Mouse (Mus musculus) granulocyte monocyte progenitor cell, adult 5-6 weeks (primary cell): ENCODE results near the gene Olfr99. TPM values are rescaled to one million over a fixed set of nuclear protein-coding genes. Genes with fewer than 3 reads are reported as not detected.
"Not testable (repeated sequence)": the region's sequence is repeated elsewhere in the genome, so short reads cannot be mapped to it uniquely, and the experiment has no call there.

Experiments used
- ATAC-seq: replicated peaks from 2 replicates; pipeline ENCODE4 v1.8.0; 2016; ENCODE audit warnings: mild to moderate bottlenecking, moderate TSS enrichment, inconsistent platforms; ENCODE audit not compliant: poor library complexity, severe bottlenecking
- total RNA-seq, 2 experiments: library from RNA; stranded (forward) in 1 of 2; stranded (reverse) in 1 of 2; fragments of 200-712, 200-1000 nt in 1 of 2; fragments of >200 nt in 1 of 2; fragmentation: Nextera tagmentation in 1 of 2; gene quantifications; 2 replicates each; pipeline ENCODE4 v1.2.3; 2014 to 2017

Gene Olfr99
- not detected in 2 replicates for total RNA-seq (2014; fragmentation: Nextera tagmentation)
- total RNA-seq (2017) = not detected in 2 replicates

DNA sequence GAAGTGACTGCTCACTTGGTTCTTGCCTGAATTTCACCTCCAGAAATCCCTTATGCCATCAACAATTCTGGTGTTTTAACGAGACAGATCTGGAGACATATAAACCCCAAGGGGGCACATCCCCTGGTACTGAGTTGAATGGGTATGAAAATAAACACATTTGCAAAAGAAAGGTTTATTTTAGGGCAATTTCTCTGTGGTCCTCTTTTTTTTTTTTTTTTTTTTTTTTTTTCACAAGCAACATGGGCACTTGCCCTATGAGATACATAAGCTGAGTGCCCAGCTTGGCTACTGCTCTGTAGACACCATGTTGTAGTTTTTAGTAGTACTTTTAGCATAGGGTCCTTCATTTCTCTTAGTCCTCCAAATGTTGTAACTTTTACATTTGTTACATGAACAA, at the start of gene Olfr99:
Gene Olfr99 (minus strand): TSS at position 101 of the 400 bp plus-strand sequence.
- no peak for ATAC-seq

DNA sequence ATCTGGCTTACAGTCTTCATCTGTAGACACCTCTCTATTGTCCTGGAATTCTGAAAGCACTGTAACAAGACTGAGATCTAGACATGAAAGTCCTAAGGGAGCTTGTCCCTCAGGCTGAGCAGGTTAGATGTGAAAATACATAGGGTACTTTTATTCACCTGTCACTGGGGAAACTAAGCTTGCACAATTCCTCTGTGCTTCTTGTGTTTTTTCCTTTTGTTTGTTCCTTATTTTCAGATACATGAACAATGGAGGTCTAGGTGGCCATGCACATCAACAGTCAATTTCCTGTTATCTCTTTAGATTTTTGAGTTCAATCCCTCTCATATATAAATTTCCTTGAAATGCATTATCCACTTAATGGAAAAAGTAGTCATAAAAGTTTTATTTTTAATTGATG, 33.7 kb upstream of the Olfr99 start, which contains the start of gene Olfr102:
Gene Olfr102 (minus strand): TSS at position 101 of the 400 bp plus-strand sequence.
- ATAC-seq = no peak

DNA sequence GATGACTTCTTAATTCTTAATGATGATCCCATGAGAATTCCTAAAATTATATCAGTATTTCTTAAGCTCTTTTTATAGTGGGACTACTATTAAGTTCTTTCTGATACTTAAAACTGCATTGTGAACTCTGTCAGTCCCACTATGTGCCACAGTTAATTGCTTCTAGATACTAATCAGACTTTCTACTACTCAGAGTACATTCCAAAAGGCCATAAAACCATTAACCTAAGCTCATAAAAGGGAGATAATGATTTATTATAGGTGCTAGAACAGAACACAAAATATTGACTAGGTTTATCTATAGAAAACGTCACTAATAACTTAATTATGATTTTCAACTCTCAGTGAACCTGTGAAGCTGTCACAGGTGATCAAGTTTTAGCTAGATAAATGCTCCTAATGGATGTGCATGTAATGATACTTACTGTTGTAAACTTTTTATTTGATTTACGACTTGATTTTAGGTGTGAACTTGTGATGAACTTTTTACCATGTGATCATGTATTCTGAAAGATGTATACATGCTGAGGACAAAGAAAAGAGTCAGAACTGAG, 27.0 kb upstream of the Olfr99 start:
- ATAC-seq = no peak

DNA sequence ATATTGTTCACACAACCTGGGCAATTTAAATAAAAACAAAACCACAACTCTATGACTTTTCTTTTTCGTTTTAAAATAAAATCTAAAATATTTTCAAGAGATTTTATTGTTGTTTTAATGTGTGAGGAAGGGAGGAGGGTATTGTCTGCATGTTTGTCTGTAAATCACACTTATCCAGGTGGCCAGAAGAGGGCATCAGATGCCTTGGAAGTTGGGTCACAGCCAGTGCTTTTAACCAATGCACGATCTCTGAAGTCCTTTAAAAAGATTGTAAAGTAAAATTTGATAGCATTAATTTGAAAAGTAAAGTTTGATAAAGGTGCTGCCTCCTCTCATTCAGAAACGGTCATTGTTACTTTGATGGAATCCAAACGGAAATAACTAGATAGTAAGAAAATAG, 25.2 kb upstream of the Olfr99 start:
- ATAC-seq = no peak

- ATAC-seq = no peak
Measured at GRCm38 (mm10) chr17:37304213-37304612, 21.0 kb upstream of the Olfr99 start, which contains the start of gene Olfr101. TSS of gene Olfr101 (minus strand) at chr17:37304313.

- no peak for ATAC-seq
Measured at GRCm38 (mm10) chr17:37280331-37280730, 2.9 kb downstream of the Olfr99 start.

DNA sequence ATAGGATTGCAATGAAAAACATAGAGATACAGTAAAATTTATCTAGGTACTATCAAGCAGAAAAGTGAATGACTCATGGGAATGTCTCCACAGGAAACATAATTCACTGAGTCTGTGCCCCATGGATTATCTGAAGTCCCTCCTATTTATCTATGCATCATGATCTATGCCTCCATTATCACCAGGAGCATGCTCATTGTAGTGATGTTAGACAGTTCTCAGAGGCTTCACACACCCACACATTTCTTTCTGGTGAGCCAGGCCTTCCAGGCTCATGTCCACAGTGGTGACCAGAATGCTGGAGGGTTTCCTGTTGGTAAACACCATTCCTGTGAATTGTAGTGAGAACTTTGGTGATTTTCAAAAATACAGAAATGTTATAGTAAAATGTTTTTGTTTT, 6.7 kb downstream of the Olfr99 start:
- ATAC-seq = no peak

GRCm38 (mm10) chr17:37275626-37276248, 7.5 kb downstream of the Olfr99 start:
- ATAC-seq = no peak

DNA sequence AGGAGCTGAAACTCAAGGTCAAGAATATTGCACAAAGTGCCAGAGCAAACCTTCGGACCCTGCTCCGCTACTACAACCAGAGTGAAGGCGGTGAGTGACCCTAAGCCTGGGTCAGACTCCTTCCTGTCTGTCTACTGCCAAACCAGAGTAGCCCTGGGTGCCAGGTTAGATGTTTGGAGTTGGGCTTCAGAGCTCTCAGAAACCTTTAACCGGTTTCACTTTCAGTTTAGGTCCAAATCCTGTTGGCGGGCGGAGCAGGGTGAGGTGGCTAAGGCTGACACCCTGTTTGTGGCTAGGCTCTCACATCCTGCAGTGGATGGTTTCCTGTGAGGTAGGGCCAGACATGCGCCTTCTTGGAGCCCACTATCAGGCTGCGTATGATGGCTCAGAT, 12.6 kb downstream of the Olfr99 start:
- peak; percentile 88 for ATAC-seq

DNA sequence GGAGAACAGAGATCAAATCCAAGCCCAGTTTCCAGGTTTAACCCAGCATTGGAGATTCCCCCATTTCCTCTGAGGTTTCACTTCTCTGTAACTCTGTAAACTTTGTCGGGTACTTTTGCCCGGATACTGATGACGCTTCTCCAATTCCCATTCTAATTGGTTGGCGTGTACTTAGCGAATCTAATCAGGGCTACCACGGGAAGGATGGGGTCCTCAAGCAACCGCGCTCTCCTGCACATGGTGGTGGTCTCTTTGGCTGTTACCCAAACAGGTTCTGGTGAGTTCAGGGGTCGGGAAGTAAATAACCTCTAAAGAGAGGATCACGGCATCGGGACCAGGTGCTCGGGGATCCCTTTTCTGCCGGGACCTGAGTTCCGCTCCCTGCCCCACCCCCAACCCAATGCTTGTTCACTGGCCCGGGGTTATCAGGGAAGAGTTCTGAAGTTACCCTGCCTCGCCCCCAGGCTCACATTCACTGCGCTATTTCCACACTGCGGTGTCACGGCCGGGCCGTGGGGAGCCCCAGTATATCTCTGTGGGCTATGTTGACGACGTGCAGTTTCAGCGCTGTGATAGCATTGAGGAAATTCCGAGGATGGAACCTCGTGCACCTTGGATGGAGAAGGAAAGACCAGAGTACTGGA, 13.1 kb downstream of the Olfr99 start, which contains the start of gene H2-M3:
Gene H2-M3 (plus strand): TSS at position 163 of the 644 bp plus-strand sequence.
- peak; percentile 87 for ATAC-seq

- ATAC-seq = no peak
Measured at GRCm38 (mm10) chr17:37263626-37264025, 19.6 kb downstream of the Olfr99 start, which contains the start of gene Olfr98. TSS of gene Olfr98 (minus strand) at chr17:37263749.

- ATAC-seq = peak; percentile 68
Measured at GRCm38 (mm10) chr17:37250544-37250943, 32.7 kb downstream of the Olfr99 start.

DNA sequence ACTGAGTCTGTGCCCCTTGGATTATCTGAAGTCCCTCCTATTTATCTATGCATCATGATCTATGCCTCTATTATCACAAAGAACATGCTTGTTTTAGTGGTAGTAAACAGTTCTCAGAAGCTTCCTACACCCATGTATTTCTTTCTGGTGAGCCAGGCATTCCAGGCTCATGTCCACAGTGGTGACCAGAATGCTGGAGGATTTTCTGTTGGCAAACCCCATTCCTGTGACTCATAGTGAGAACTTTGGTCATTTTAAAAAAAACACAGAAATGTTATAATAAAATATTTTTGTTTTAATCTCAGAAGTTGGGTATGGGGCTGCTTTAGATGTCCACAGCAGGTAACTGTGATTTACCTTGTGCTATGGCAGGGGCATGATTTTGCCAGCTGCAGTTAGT, 33.8 kb downstream of the Olfr99 start:
- no peak for ATAC-seq

GRCm38 (mm10) chr17:37246715-37247114, 36.5 kb downstream of the Olfr99 start:
- peak; percentile 96 for ATAC-seq

- ATAC-seq = no peak
Measured at GRCm38 (mm10) chr17:37242198-37242597, 41.1 kb downstream of the Olfr99 start.

DNA sequence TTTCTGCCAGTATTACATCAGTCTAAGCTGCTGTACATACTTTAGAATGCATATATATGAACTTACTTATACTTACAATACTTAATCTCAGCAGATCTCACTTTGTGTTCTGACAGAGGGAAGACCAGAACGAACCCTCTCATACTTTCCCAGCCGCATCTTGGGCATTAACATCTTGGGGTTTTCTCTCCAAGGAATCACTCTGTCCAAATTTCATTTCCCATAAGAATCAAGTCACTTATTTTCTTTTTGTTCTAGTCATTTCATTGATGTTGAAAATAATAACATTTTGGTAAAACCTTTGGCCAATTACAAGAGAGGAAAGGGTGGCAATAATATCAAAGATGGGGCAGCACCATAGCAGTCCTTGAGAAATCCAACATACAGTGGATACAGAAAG, 46.0 kb downstream of the Olfr99 start, which contains the start of gene Olfr97:
Gene Olfr97 (minus strand): TSS at position 101 of the 400 bp plus-strand sequence.
- ATAC-seq = not testable (repeated sequence)

Other genes starting within 250 kb of the Olfr99 start
- gene Gabbr1, start 237.5 kb downstream of the Olfr99 start, total RNA-seq (2014; fragmentation: Nextera tagmentation) = 1.3 and 2.0 TPM in 2 replicates
- gene Gabbr1, start 237.5 kb downstream of the Olfr99 start, total RNA-seq (2017) = 0.57 and 1.7 TPM in 2 replicates
- gene Olfr90, start 195.0 kb downstream of the Olfr99 start, total RNA-seq (2014; fragmentation: Nextera tagmentation) = not detected in 2 replicates
- not detected in 2 replicates for gene Olfr90, start 195.0 kb downstream of the Olfr99 start, total RNA-seq (2017)
- gene Olfr91, start 185.2 kb downstream of the Olfr99 start, total RNA-seq (2014; fragmentation: Nextera tagmentation) = not detected in 2 replicates
- gene Olfr91, start 185.2 kb downstream of the Olfr99 start, total RNA-seq (2017) = not detected in 2 replicates
- not detected in 2 replicates for gene Olfr92, start 163.4 kb downstream of the Olfr99 start, total RNA-seq (2014; fragmentation: Nextera tagmentation)
- gene Olfr92, start 163.4 kb downstream of the Olfr99 start, total RNA-seq (2017) = not detected in 2 replicates
- gene Olfr93, start 122.0 kb downstream of the Olfr99 start, total RNA-seq (2014; fragmentation: Nextera tagmentation) = not detected in 2 replicates
- gene Olfr93, start 122.0 kb downstream of the Olfr99 start, total RNA-seq (2017) = not detected in 2 replicates
- not detected in 2 replicates for gene Ubd, start 89.6 kb downstream of the Olfr99 start, total RNA-seq (2014; fragmentation: Nextera tagmentation)
- gene Ubd, start 89.6 kb downstream of the Olfr99 start, total RNA-seq (2017) = not detected in 2 replicates
- gene Olfr94, start 82.5 kb downstream of the Olfr99 start, total RNA-seq (2014; fragmentation: Nextera tagmentation) = not detected in 2 replicates
- gene Olfr94, start 82.5 kb downstream of the Olfr99 start, total RNA-seq (2017) = not detected in 2 replicates
- not detected in 2 replicates for gene Olfr95, start 70.3 kb downstream of the Olfr99 start, total RNA-seq (2014; fragmentation: Nextera tagmentation)
- not detected in 2 replicates for gene Olfr95, start 70.3 kb downstream of the Olfr99 start, total RNA-seq (2017)
- not detected in 2 replicates for gene Olfr96, start 63.3 kb downstream of the Olfr99 start, total RNA-seq (2014; fragmentation: Nextera tagmentation)
- not detected in 2 replicates for gene Olfr96, start 63.3 kb downstream of the Olfr99 start, total RNA-seq (2017)
- gene Olfr97, start 46.1 kb downstream of the Olfr99 start, total RNA-seq (2014; fragmentation: Nextera tagmentation) = not detected in 2 replicates
- gene Olfr97, start 46.1 kb downstream of the Olfr99 start, total RNA-seq (2017) = not detected in 2 replicates
- not detected in 2 replicates for gene Olfr98, start 19.7 kb downstream of the Olfr99 start, total RNA-seq (2014; fragmentation: Nextera tagmentation)
- gene Olfr98, start 19.7 kb downstream of the Olfr99 start, total RNA-seq (2017) = not detected in 2 replicates
- 7.3 and 9.4 TPM in 2 replicates for gene H2-M3, start 13.2 kb downstream of the Olfr99 start, total RNA-seq (2014; fragmentation: Nextera tagmentation)
- gene H2-M3, start 13.2 kb downstream of the Olfr99 start, total RNA-seq (2017) = 16.9 and 23.6 TPM in 2 replicates
- gene Olfr101, start 20.9 kb upstream of the Olfr99 start, total RNA-seq (2014; fragmentation: Nextera tagmentation) = not detected in 2 replicates
- not detected in 2 replicates for gene Olfr101, start 20.9 kb upstream of the Olfr99 start, total RNA-seq (2017)
- not detected in 2 replicates for gene Olfr102, start 33.6 kb upstream of the Olfr99 start, total RNA-seq (2014; fragmentation: Nextera tagmentation)
- not detected in 2 replicates for gene Olfr102, start 33.6 kb upstream of the Olfr99 start, total RNA-seq (2017)
- not detected in 2 replicates for gene Olfr103, start 56.2 kb upstream of the Olfr99 start, total RNA-seq (2014; fragmentation: Nextera tagmentation)
- gene Olfr103, start 56.2 kb upstream of the Olfr99 start, total RNA-seq (2017) = not detected in 2 replicates
- gene Olfr104-ps, start 76.1 kb upstream of the Olfr99 start, total RNA-seq (2014; fragmentation: Nextera tagmentation) = not detected in 2 replicates
- not detected in 2 replicates for gene Olfr104-ps, start 76.1 kb upstream of the Olfr99 start, total RNA-seq (2017)
- gene Olfr105-ps, start 95.6 kb upstream of the Olfr99 start, total RNA-seq (2014; fragmentation: Nextera tagmentation) = not detected in 2 replicates
- gene Olfr105-ps, start 95.6 kb upstream of the Olfr99 start, total RNA-seq (2017) = not detected in 2 replicates
- gene Olfr106-ps, start 106.9 kb upstream of the Olfr99 start, total RNA-seq (2014; fragmentation: Nextera tagmentation) = not detected in 2 replicates
- not detected in 2 replicates for gene Olfr106-ps, start 106.9 kb upstream of the Olfr99 start, total RNA-seq (2017)
- gene Olfr107, start 115.8 kb upstream of the Olfr99 start, total RNA-seq (2014; fragmentation: Nextera tagmentation) = not detected in 2 replicates
- gene Olfr107, start 115.8 kb upstream of the Olfr99 start, total RNA-seq (2017) = not detected in 2 replicates
- gene Olfr108, start 162.0 kb upstream of the Olfr99 start, total RNA-seq (2014; fragmentation: Nextera tagmentation) = not detected in 2 replicates
- gene Olfr108, start 162.0 kb upstream of the Olfr99 start, total RNA-seq (2017) = not detected in 2 replicates
- gene Olfr109, start 175.5 kb upstream of the Olfr99 start, total RNA-seq (2014; fragmentation: Nextera tagmentation) = not detected in 2 replicates
- not detected in 2 replicates for gene Olfr109, start 175.5 kb upstream of the Olfr99 start, total RNA-seq (2017)
- not detected in 2 replicates for gene H2-M2, start 200.1 kb upstream of the Olfr99 start, total RNA-seq (2014; fragmentation: Nextera tagmentation)
- gene H2-M2, start 200.1 kb upstream of the Olfr99 start, total RNA-seq (2017) = not detected in 2 replicates
- not detected in 2 replicates for gene Olfr110, start 209.0 kb upstream of the Olfr99 start, total RNA-seq (2014; fragmentation: Nextera tagmentation)
- gene Olfr110, start 209.0 kb upstream of the Olfr99 start, total RNA-seq (2017) = not detected in 2 replicates
- gene Olfr111, start 224.6 kb upstream of the Olfr99 start, total RNA-seq (2014; fragmentation: Nextera tagmentation) = not detected in 2 replicates
- gene Olfr111, start 224.6 kb upstream of the Olfr99 start, total RNA-seq (2017) = not detected in 2 replicates